Mouse (Mus musculus) stomach, postnatal 0 days (tissue): ENCODE data around the gene Wdsub1. TPM values are rescaled to one million over a fixed set of nuclear protein-coding genes. Genes with fewer than 3 reads are reported as not detected.
A peak's percentile ranks its signal among the peaks of the same experiment; 100 is the strongest.

Source experiments
- ATAC-seq: fragments of 200-750 bp; cut with Nextera tagmentation; 2 replicates; pipeline ENCODE4 v1.8.0; 2017; ENCODE audit not compliant: low FRiP score, low TSS enrichment
- DNase-seq: peaks from one replicate; pipeline ENCODE4 v3.0.0-alpha.2; 2016; ENCODE audit warnings: low spot score
- H3K27ac ChIP-seq: fragments of 300-500 bp; sonication (generic); replicated peaks from 2 replicates; pipeline ENCODE4 v1.5.1; 2014; ENCODE audit warnings: mild to moderate bottlenecking, control low read depth
- H3K27me3 ChIP-seq: fragments of 300-500 bp; sonication (generic); 2 replicates; pipeline ENCODE4 v1.6.1; 2014; ENCODE audit warnings: low read length; ENCODE audit not compliant: control insufficient read depth, insufficient read depth
- H3K36me3 ChIP-seq: fragments of 300-500 bp; sonication (generic); 2 replicates; pipeline ENCODE4 v1.6.1; 2014; ENCODE audit warnings: low read length, mixed read lengths; ENCODE audit not compliant: control insufficient read depth, insufficient read depth
- H3K4me1 ChIP-seq: fragments of 300-500 bp; sonication (generic); replicated peaks from 2 replicates; pipeline ENCODE4 v1.6.1; 2014; ENCODE audit warnings: antibody characterized with exemption; ENCODE audit not compliant: control insufficient read depth, insufficient read depth
- H3K4me2 ChIP-seq: fragments of 300-500 bp; sonication (generic); replicated peaks from 2 replicates; pipeline ENCODE4 v1.6.1; 2014; ENCODE audit warnings: low read depth, mild to moderate bottlenecking, control low read depth, moderate library complexity
- H3K4me3 ChIP-seq: fragments of 300-500 bp; sonication (generic); 2 replicates; pipeline ENCODE4 v1.5.1; 2014; ENCODE audit warnings: low read depth, low read length, control low read depth
- H3K9ac ChIP-seq: fragments of 300-500 bp; sonication (generic); 2 replicates; pipeline ENCODE4 v1.6.1; 2014; ENCODE audit warnings: mild to moderate bottlenecking, low read length, control low read depth, mixed read lengths
- H3K9me3 ChIP-seq: fragments of 300-500 bp; sonication (generic); 2 replicates; pipeline ENCODE4 v1.6.1; 2016; ENCODE audit warnings: low read length; ENCODE audit not compliant: control insufficient read depth
- CTCF ChIP-seq: IDR thresholded peaks from 2 replicates; pipeline ENCODE4 v1.5.1; 2016; ENCODE audit warnings: antibody characterized with exemption, low read depth, mild to moderate bottlenecking, moderate library complexity
- EP300 ChIP-seq: optimal IDR thresholded peaks from 2 replicates; pipeline ENCODE3; 2016; ENCODE audit warnings: antibody characterized with exemption
- whole genome bisulfite sequencing: fragments of 180-500 bp; shearing (Covaris S2); extraction: QIAGEN DNeasy Blood & Tissue Kit; methylation state at CpG from one replicate; pipeline ENCODE4 v1.1.7; 2014; 5-methylcytosine and 5-hydroxymethylcytosine counted together
- polyA plus RNA-seq: library from polyadenylated mRNA; unstranded; fragments of >200 nt; fragmentation: Nextera tagmentation; extraction: Ambion mirVana; gene quantifications from 2 replicates; pipeline ENCODE4 v1.2.1, GENCODE M21; 2015

Wdsub1 gene
- polyA plus RNA-seq, 1 experiment from 2014 or later, result 37.2 TPM

GRCm38 (mm10) chr2:59821044-59821443 is 61.3 kb downstream of the Wdsub1 start:
- no peak overlapping the region for H3K4me3 ChIP-seq
- H3K9me3 ChIP-seq, result no peaks in the 10 kb centered on the region
- H3K36me3 ChIP-seq, result peaks cover 15% of the 10 kb centered on the region; the same call in 1 of the 2 replicates
- DNase-seq (no peak), ATAC-seq (no peak)
- no peaks in the 10 kb centered on the region for H3K4me1 ChIP-seq
- H3K27ac ChIP-seq, result no peak overlapping the region
- no peaks in the 10 kb centered on the region for H3K27me3 ChIP-seq
- TF ChIP-seq EP300 (no peak), CTCF (no peak)
- no peak overlapping the region for H3K9ac ChIP-seq
- H3K4me2 ChIP-seq, result no peak overlapping the region
- WGBS, result 76% methylated on average over 2 of the region's 2 CpGs

GRCm38 (mm10) chr2:59820088-59820487 is 62.3 kb downstream of the Wdsub1 start:
- ATAC-seq (no peak), DNase-seq (no peak)
- Histone ChIP-seq H3K4me3 (no peak overlapping the region), H3K9me3 (no peaks in the 10 kb centered on the region), H3K27me3 (no peaks in the 10 kb centered on the region), H3K4me1 (no peaks in the 10 kb centered on the region), H3K36me3 (peaks cover 15% of the 10 kb centered on the region; the same call in 1 of the 2 replicates), H3K27ac (no peak overlapping the region), H3K4me2 (no peak overlapping the region), H3K9ac (no peak overlapping the region)
- WGBS, result 90% methylated on average over 15 of the region's 15 CpGs
- TF ChIP-seq CTCF, result no peak
- TF ChIP-seq EP300, result no peak

- TF ChIP-seq EP300 (no peak), CTCF (no peak)
- 74% methylated on average over 6 of the region's 6 CpGs for WGBS
Measured at GRCm38 (mm10) chr2:59819415-59819814, 63.0 kb downstream of the Wdsub1 start.

GRCm38 (mm10) chr2:59818663-59819062 is 63.7 kb downstream of the Wdsub1 start:
- no peaks in the 10 kb centered on the region for H3K4me1 ChIP-seq
- no peak overlapping the region for H3K27ac ChIP-seq
- 0 out of 2 replicates have a peak, but pooled peaks have one; percentile 56 for ATAC-seq
- H3K9me3 ChIP-seq, result no peaks in the 10 kb centered on the region
- H3K4me3 ChIP-seq, result no peak overlapping the region
- H3K27me3 ChIP-seq, result no peaks in the 10 kb centered on the region
- 94% methylated on average over 15 of the region's 15 CpGs for WGBS
- TF ChIP-seq CTCF (no peak), EP300 (no peak)
- peaks cover 11% of the 10 kb centered on the region; the same call in 1 of the 2 replicates for H3K36me3 ChIP-seq
- H3K4me2 ChIP-seq, result no peak overlapping the region
- no peak for DNase-seq
- no peak overlapping the region for H3K9ac ChIP-seq

More at GRCm38 (mm10) chr2:59819415-59819814, 63.0 kb downstream of the Wdsub1 start:
- Histone ChIP-seq H3K27ac (no peak overlapping the region), H3K9me3 (no peaks in the 10 kb centered on the region), H3K36me3 (peaks cover 13% of the 10 kb centered on the region; the same call in 1 of the 2 replicates), H3K4me2 (no peak overlapping the region), H3K27me3 (no peaks in the 10 kb centered on the region), H3K4me3 (no peak overlapping the region), H3K4me1 (no peaks in the 10 kb centered on the region), H3K9ac (no peak overlapping the region)
- ATAC-seq (no peak), DNase-seq (no peak)

- Histone ChIP-seq H3K9me3 (no peaks in the 10 kb centered on the region), H3K27ac (no peak overlapping the region), H3K4me2 (no peak overlapping the region), H3K9ac (no peak overlapping the region), H3K27me3 (no peaks in the 10 kb centered on the region), H3K4me1 (no peaks in the 10 kb centered on the region), H3K4me3 (no peak overlapping the region), H3K36me3 (peaks cover 10% of the 10 kb centered on the region; the same call in 1 of the 2 replicates)
- ATAC-seq (no peak), DNase-seq (no peak)
- TF ChIP-seq CTCF (no peak), EP300 (no peak)
- WGBS, result 72% methylated on average over 8 of the region's 8 CpGs
Measured at GRCm38 (mm10) chr2:59814997-59815396, 67.4 kb downstream of the Wdsub1 start.

- peaks cover 10% of the 10 kb centered on the region; the same call in 1 of the 2 replicates for H3K36me3 ChIP-seq
- no peaks in the 10 kb centered on the region for H3K4me1 ChIP-seq
- H3K27me3 ChIP-seq, result no peaks in the 10 kb centered on the region
- H3K9ac ChIP-seq, result no peak overlapping the region
- H3K4me3 ChIP-seq, result no peak overlapping the region
- TF ChIP-seq EP300 (no peak), CTCF (no peak)
- no peak for DNase-seq
- no peaks in the 10 kb centered on the region for H3K9me3 ChIP-seq
- no peak overlapping the region for H3K4me2 ChIP-seq
- H3K27ac ChIP-seq, result no peak overlapping the region
- ATAC-seq, result no peak
- 87% methylated on average over 13 of the region's 13 CpGs for WGBS
Measured at GRCm38 (mm10) chr2:59813457-59813856, 68.9 kb downstream of the Wdsub1 start.
